Mouse (Mus musculus): ENCODE data around the gene Ubash3a. TPM values are rescaled to one million over a fixed set of nuclear protein-coding genes. Genes with fewer than 3 reads are reported as not detected.
A peak's percentile ranks its signal among the peaks of the same experiment; 100 is the strongest.
"Not testable (repeated sequence)": the region's sequence is repeated elsewhere in the genome, so short reads cannot be mapped to it uniquely, and the experiment has no call there.

Ubash3a gene
- total RNA-seq, 2 experiments from 2014 or later: 0.85 to 1.4 TPM

- DNase-seq: no peak
Measured at GRCm38 (mm10) chr17:31261352-31261751, 53.7 kb downstream of the Ubash3a start.

GRCm38 (mm10) chr17:31262715-31263114 is 55.0 kb downstream of the Ubash3a start:
- no peak for DNase-seq

GRCm38 (mm10) chr17:31263770-31264169 is 56.1 kb downstream of the Ubash3a start:
- DNase-seq: no peak

GRCm38 (mm10) chr17:31264372-31264771 is 56.7 kb downstream of the Ubash3a start:
- no peak for DNase-seq

GRCm38 (mm10) chr17:31265171-31265572 is 57.5 kb downstream of the Ubash3a start:
- no peak for DNase-seq

- DNase-seq: no peak
Measured at GRCm38 (mm10) chr17:31265831-31266230, 58.2 kb downstream of the Ubash3a start.

GRCm38 (mm10) chr17:31266321-31266950 is 58.8 kb downstream of the Ubash3a start:
- DNase-seq: no peak

GRCm38 (mm10) chr17:31267138-31267537 is 59.5 kb downstream of the Ubash3a start:
- DNase-seq: no peak

- no peak for DNase-seq
Measured at GRCm38 (mm10) chr17:31267603-31268002, 59.9 kb downstream of the Ubash3a start.

GRCm38 (mm10) chr17:31268016-31268415 is 60.3 kb downstream of the Ubash3a start:
- no peak for DNase-seq

- no peak for DNase-seq
Measured at GRCm38 (mm10) chr17:31269761-31270160, 62.1 kb downstream of the Ubash3a start.

GRCm38 (mm10) chr17:31270246-31270645 is 62.6 kb downstream of the Ubash3a start:
- no peak for DNase-seq

- DNase-seq: not testable (repeated sequence)
Measured at GRCm38 (mm10) chr17:31270736-31271135, 63.1 kb downstream of the Ubash3a start.

GRCm38 (mm10) chr17:31271136-31271851 is 63.6 kb downstream of the Ubash3a start:
- no peak for DNase-seq

- DNase-seq: no peak
Measured at GRCm38 (mm10) chr17:31272416-31273165, 64.9 kb downstream of the Ubash3a start.

GRCm38 (mm10) chr17:31273631-31274030 is 66.0 kb downstream of the Ubash3a start:
- no peak for DNase-seq

GRCm38 (mm10) chr17:31275181-31275580 is 67.5 kb downstream of the Ubash3a start:
- DNase-seq: no peak

- peak; percentile 39 to 47 for DNase-seq
Measured at GRCm38 (mm10) chr17:31276207-31276921, 68.7 kb downstream of the Ubash3a start.

- peak; percentile 100 for DNase-seq
Measured at GRCm38 (mm10) chr17:31276922-31277918, 69.5 kb downstream of the Ubash3a start, which contains the start of gene Rsph1. Gene Rsph1, minus strand, starts transcription at chr17:31277383.

- no peak for DNase-seq
Measured at GRCm38 (mm10) chr17:31277931-31278330, 70.3 kb downstream of the Ubash3a start.

GRCm38 (mm10) chr17:31279541-31279940 is 71.9 kb downstream of the Ubash3a start:
- no peak for DNase-seq

All from layer of hippocampus, postnatal 36 days (tissue).